Mouse (Mus musculus) forebrain, postnatal 0 days (tissue): Measurements from ENCODE around the gene Fgd6. TPM values are rescaled to one million over a fixed set of nuclear protein-coding genes. Genes with fewer than 3 reads are reported as not detected.

ENCODE experiments used
- ATAC-seq: fragments of 200-750 bp; cut with Nextera tagmentation; 2 replicates; pipeline ENCODE4 v1.8.0; 2017; ENCODE audit warnings: mild to moderate bottlenecking, moderate library complexity
- DNase-seq: peaks from one replicate; pipeline ENCODE4 v3.0.0-alpha.2; 2015
- H3K27ac ChIP-seq: fragments of 300-500 bp; sonication (generic); 2 replicates; pipeline ENCODE4 v1.5.1; 2014; ENCODE audit warnings: low read depth, mild to moderate bottlenecking, antibody characterized with exemption, low read length, moderate library complexity, mixed read lengths
- H3K27me3 ChIP-seq: fragments of 300-500 bp; sonication (generic); 2 replicates; pipeline ENCODE4 v1.6.1; 2014; ENCODE audit warnings: mild to moderate bottlenecking, low read length, mixed read lengths; ENCODE audit not compliant: insufficient read depth
- H3K36me3 ChIP-seq: fragments of 300-500 bp; sonication (generic); 2 replicates; pipeline ENCODE4 v1.6.1; 2014; ENCODE audit warnings: mild to moderate bottlenecking, moderate library complexity; ENCODE audit not compliant: insufficient read depth
- H3K4me1 ChIP-seq: fragments of 300-500 bp; sonication (generic); 2 replicates; pipeline ENCODE4 v1.6.1; 2014; ENCODE audit warnings: antibody characterized with exemption; ENCODE audit not compliant: insufficient read depth
- H3K4me2 ChIP-seq: fragments of 300-500 bp; sonication (generic); 2 replicates; pipeline ENCODE4 v1.6.1; 2014; ENCODE audit warnings: low read depth, mild to moderate bottlenecking, moderate library complexity
- H3K4me3 ChIP-seq: fragments of 300-500 bp; sonication (generic); 2 replicates; pipeline ENCODE4 v1.5.1; 2014; ENCODE audit warnings: low read depth, low read length, mixed read lengths
- H3K9ac ChIP-seq: fragments of 300-500 bp; sonication (generic); 2 replicates; pipeline ENCODE4 v1.6.1; 2014; ENCODE audit warnings: mild to moderate bottlenecking
- H3K9me3 ChIP-seq: fragments of 300-500 bp; sonication (generic); 2 replicates; pipeline ENCODE4 v1.6.1; 2016; ENCODE audit warnings: low read length
- CTCF ChIP-seq: sonication (generic); IDR thresholded peaks from 2 replicates; pipeline ENCODE4 v1.5.1; 2016; ENCODE audit warnings: antibody characterized with exemption, control low read depth, low read depth
- WGBS: fragments of 180-500 bp; shearing (Covaris S2); extraction: QIAGEN DNeasy Blood & Tissue Kit; methylation state at CpG from one replicate; pipeline ENCODE4 v1.1.7; 2014; 5-methylcytosine and 5-hydroxymethylcytosine counted together
- polyA plus RNA-seq: library from polyadenylated mRNA; unstranded; fragments of >200 nt; fragmentation: Nextera tagmentation; extraction: Ambion mirVana; gene quantifications from 2 replicates; pipeline ENCODE4 v1.2.1, GENCODE M21; 2015
- total RNA-seq: library from RNA; depleted of rRNA; stranded (reverse); fragments of >200 nt; gene quantifications from 2 replicates; pipeline ENCODE4 v1.2.3, GENCODE M21; 2014

Gene Fgd6
- total and polyA plus RNA-seq, 2 experiments from 2014 or later, result 1.5 to 3.6 TPM

DNA sequence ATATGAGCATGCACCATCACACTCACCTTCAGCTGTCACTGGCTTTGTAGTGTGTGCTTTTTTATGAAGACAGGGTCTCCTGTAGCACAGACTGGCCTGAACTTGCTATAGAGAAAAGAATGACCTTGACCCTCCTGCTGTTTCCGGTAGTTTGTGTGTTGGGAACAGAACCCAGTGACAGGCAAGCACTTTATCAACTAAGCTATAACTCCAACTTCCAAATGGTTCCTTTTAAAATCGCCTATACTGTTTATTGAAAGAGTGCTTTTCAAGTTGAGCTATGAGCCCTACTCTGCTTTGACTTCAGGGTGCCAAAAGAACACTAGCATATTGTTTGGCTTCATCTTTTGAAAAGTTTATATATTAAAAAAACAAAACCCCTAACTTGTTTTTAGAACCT lies 24.8 kb upstream of the Fgd6 start:
- Histone ChIP-seq H3K27me3 (no peaks in the 10 kb centered on the region), H3K27ac (no peak overlapping the region), H3K4me2 (no peak overlapping the region), H3K4me3 (no peak overlapping the region), H3K9ac (no peak overlapping the region), H3K9me3 (no peaks in the 10 kb centered on the region), H3K36me3 (peaks cover 7% of the 10 kb centered on the region; the same call in 1 of the 2 replicates), H3K4me1 (no peaks in the 10 kb centered on the region)
- no peak for DNase-seq
- no peak for ATAC-seq
- 69% methylated on average over 2 of the region's 2 CpGs for WGBS
- TF ChIP-seq CTCF, result no peak

GRCm38 (mm10) chr10:94013196-94013595 lies 22.6 kb upstream of the Fgd6 start:
- no peak overlapping the region for H3K4me3 ChIP-seq
- peak; percentile 47 for DNase-seq
- peaks cover under 1% of the 10 kb centered on the region; the same call in 1 of the 2 replicates for H3K36me3 ChIP-seq
- no peaks in the 10 kb centered on the region for H3K9me3 ChIP-seq
- no peak overlapping the region for H3K9ac ChIP-seq
- no peak overlapping the region for H3K27ac ChIP-seq
- ATAC-seq, result no peak; the same call in 1 of the 2 replicates
- TF ChIP-seq CTCF, result peak; percentile 71
- 44% methylated on average over 3 of the region's 3 CpGs for WGBS
- no peaks in the 10 kb centered on the region for H3K27me3 ChIP-seq
- no peaks in the 10 kb centered on the region for H3K4me1 ChIP-seq
- no peak overlapping the region for H3K4me2 ChIP-seq

- no peak overlapping the region for H3K4me3 ChIP-seq
- H3K9ac ChIP-seq, result no peak overlapping the region
- H3K36me3 ChIP-seq, result peaks cover 3% of the 10 kb centered on the region; the same call in 1 of the 2 replicates
- no peaks in the 10 kb centered on the region for H3K27me3 ChIP-seq
- WGBS, result 81% methylated on average over 4 of the region's 4 CpGs
- DNase-seq (no peak), ATAC-seq (no peak)
- TF ChIP-seq CTCF, result no peak
- H3K4me1 ChIP-seq, result no peaks in the 10 kb centered on the region
- H3K27ac ChIP-seq, result no peak overlapping the region
- H3K9me3 ChIP-seq, result no peaks in the 10 kb centered on the region
- H3K4me2 ChIP-seq, result no peak overlapping the region
Observed at GRCm38 (mm10) chr10:94014200-94014599, 21.6 kb upstream of the Fgd6 start.

DNA sequence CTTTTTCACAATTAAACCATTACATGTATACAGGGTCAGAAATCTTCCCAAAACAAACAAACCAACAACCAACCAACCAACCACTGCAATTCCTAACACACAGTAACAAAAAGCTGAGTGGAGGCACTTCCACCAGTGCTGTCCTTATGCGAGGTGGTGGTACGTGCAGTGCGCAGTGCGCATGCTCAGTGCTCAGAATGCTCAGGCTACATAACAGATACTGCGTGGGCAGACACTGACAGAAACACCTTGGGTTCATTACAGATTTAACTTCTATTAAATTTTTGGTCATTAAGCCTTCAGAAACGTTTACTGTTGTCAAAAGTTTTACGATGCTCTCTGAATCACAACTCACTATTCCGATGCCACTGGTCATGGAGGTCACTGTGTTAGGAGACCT lies 18.3 kb upstream of the Fgd6 start:
- no peaks in the 10 kb centered on the region for H3K27me3 ChIP-seq
- no peak overlapping the region for H3K27ac ChIP-seq
- H3K9ac ChIP-seq, result no peak overlapping the region
- H3K9me3 ChIP-seq, result no peaks in the 10 kb centered on the region
- H3K36me3 ChIP-seq, result peaks cover 7% of the 10 kb centered on the region; the same call in 1 of the 2 replicates
- no peak for DNase-seq
- no peaks in the 10 kb centered on the region for H3K4me1 ChIP-seq
- 95% methylated on average over 8 of the region's 8 CpGs for WGBS
- H3K4me3 ChIP-seq, result no peak overlapping the region
- H3K4me2 ChIP-seq, result no peak overlapping the region
- no peak for TF ChIP-seq CTCF
- ATAC-seq, result no peak

GRCm38 (mm10) chr10:94020587-94020986 lies 15.2 kb upstream of the Fgd6 start:
- Histone ChIP-seq H3K27me3 (no peaks in the 10 kb centered on the region), H3K36me3 (peaks cover 10% of the 10 kb centered on the region), H3K27ac (no peak overlapping the region; the same call in 1 of the 2 replicates), H3K9me3 (no peaks in the 10 kb centered on the region), H3K9ac (no peak overlapping the region), H3K4me1 (no peaks in the 10 kb centered on the region), H3K4me3 (no peak overlapping the region), H3K4me2 (no peak overlapping the region)
- no peak for ATAC-seq
- DNase-seq, result no peak
- WGBS, result 78% methylated on average over 5 of the region's 5 CpGs
- no peak for TF ChIP-seq CTCF

DNA sequence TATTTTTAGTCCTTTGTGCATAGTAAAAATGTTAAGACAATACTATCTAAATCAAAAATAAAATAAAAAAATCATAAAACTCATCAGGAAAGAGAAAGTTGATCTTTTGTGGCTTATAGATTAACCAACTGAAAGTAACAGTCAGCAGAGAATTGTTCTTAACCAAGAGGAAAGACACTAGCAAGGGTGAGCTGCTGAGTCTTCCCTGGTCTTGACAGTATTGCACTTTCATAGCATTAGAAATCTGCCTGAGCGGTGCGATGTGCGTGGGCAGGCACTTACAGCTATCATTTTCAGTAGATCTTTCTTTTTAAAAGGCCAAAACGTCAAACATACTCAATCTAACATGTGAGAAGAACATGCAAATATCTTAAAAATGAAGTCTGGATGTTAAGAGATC lies 14.7 kb upstream of the Fgd6 start:
- H3K4me3 ChIP-seq, result no peak overlapping the region
- H3K27ac ChIP-seq, result no peak overlapping the region; the same call in 1 of the 2 replicates
- H3K9me3 ChIP-seq, result no peaks in the 10 kb centered on the region
- H3K9ac ChIP-seq, result no peak overlapping the region
- no peaks in the 10 kb centered on the region for H3K27me3 ChIP-seq
- WGBS, result 89% methylated on average over 4 of the region's 4 CpGs
- no peak for TF ChIP-seq CTCF
- H3K4me1 ChIP-seq, result no peaks in the 10 kb centered on the region
- no peak overlapping the region for H3K4me2 ChIP-seq
- H3K36me3 ChIP-seq, result peaks cover 10% of the 10 kb centered on the region
- DNase-seq (no peak), ATAC-seq (no peak)

- Histone ChIP-seq H3K27me3 (no peaks in the 10 kb centered on the region), H3K27ac (no peak overlapping the region), H3K9me3 (no peaks in the 10 kb centered on the region), H3K4me3 (no peak overlapping the region), H3K36me3 (peaks cover 12% of the 10 kb centered on the region), H3K4me1 (no peaks in the 10 kb centered on the region), H3K4me2 (no peak overlapping the region), H3K9ac (no peak overlapping the region)
- ATAC-seq, result no peak
- no peak for DNase-seq
- TF ChIP-seq CTCF, result no peak
- WGBS, result 94% methylated on average over 8 of the region's 8 CpGs
Observed at GRCm38 (mm10) chr10:94025079-94025478, 10.7 kb upstream of the Fgd6 start.
